Mouse (Mus musculus) ES-E14 (cell line): ENCODE results near the gene Ppp1r10. TPM values are rescaled to one million over a fixed set of nuclear protein-coding genes. Genes with fewer than 3 reads are reported as not detected.
A peak's percentile ranks its signal among the peaks of the same experiment; 100 is the strongest.

Experiments
- DNase-seq: peaks from one replicate; pipeline ENCODE4 v3.0.0-alpha.2; 2013; ENCODE audit warnings: low read depth, low spot score
- H3K27ac ChIP-seq: 2 replicates; pipeline ENCODE4 v1.5.1; 2012; ENCODE audit warnings: low read depth, mild to moderate bottlenecking, low read length, moderate library complexity, mixed read lengths; ENCODE audit not compliant: poor library complexity, insufficient read depth, severe bottlenecking
- H3K36me3 ChIP-seq: 2 replicates; pipeline ENCODE4 v1.6.1; 2012; ENCODE audit warnings: mild to moderate bottlenecking, low read length, moderate library complexity, mixed read lengths; ENCODE audit not compliant: control insufficient read depth, poor library complexity, insufficient read depth, severe bottlenecking
- H3K4me1 ChIP-seq, 2 experiments: fragments of 150-350 bp in 1 of 2; sonication (generic) in 1 of 2; 2 replicates each; pipeline ENCODE4 v1.6.1; 2012; ENCODE audit warnings: low read length in 2 of 2, mild to moderate bottlenecking in 1 of 2, mixed read lengths in 1 of 2; ENCODE audit not compliant: control insufficient read depth in 2 of 2, insufficient read depth in 2 of 2, poor library complexity in 1 of 2
- H3K4me3 ChIP-seq, 2 experiments: fragments of 150-350 bp in 1 of 2; sonication (generic) in 1 of 2; 2 replicates each; pipeline ENCODE4 v1.5.1; 2012; ENCODE audit warnings: low read length in 2 of 2, low read depth in 1 of 2, mild to moderate bottlenecking in 1 of 2, mixed read lengths in 1 of 2; ENCODE audit not compliant: insufficient read depth in 1 of 2, poor library complexity in 1 of 2, severe bottlenecking in 1 of 2
- H3K9ac ChIP-seq: 2 replicates; pipeline ENCODE4 v1.6.1; 2012; ENCODE audit warnings: low read depth, mild to moderate bottlenecking, low read length, mixed read lengths; ENCODE audit not compliant: poor library complexity, insufficient read depth, severe bottlenecking
- H3K9me3 ChIP-seq: fragments of 150-350 bp; sonication (generic); 2 replicates; pipeline ENCODE4 v1.6.1; 2012; ENCODE audit warnings: low read depth, mild to moderate bottlenecking, low read length; ENCODE audit not compliant: control insufficient read depth, insufficient read depth
- CHD2 ChIP-seq: IDR thresholded peaks from 2 replicates; pipeline ENCODE4 v1.6.1; 2014; ENCODE audit warnings: mild to moderate bottlenecking, low read depth, low read length, inconsistent platforms
- HCFC1 ChIP-seq: IDR thresholded peaks from 2 replicates; pipeline ENCODE4 v1.6.1; 2012; ENCODE audit warnings: low read length, inconsistent platforms, borderline replicate concordance; ENCODE audit not compliant: insufficient read depth
- MAFK ChIP-seq: IDR thresholded peaks from 2 replicates; pipeline ENCODE4 v1.6.1; 2014; ENCODE audit warnings: mild to moderate bottlenecking, low read depth, low read length, inconsistent platforms; ENCODE audit not compliant: insufficient read depth
- ZC3H11A ChIP-seq: IDR thresholded peaks from 2 replicates; pipeline ENCODE4 v1.6.1; 2012; ENCODE audit warnings: low read depth, mild to moderate bottlenecking, inconsistent platforms, low read length, borderline replicate concordance
- ZNF384 ChIP-seq: IDR thresholded peaks from 2 replicates; pipeline ENCODE4 v1.6.1; 2012; ENCODE audit warnings: low read depth, low read length, inconsistent platforms
- in situ Hi-C, 2 experiments: fragments of 600-800 bp; cut with MboI; formaldehyde crosslinking; loops; one replicate each; pipeline ENCODE4 v1.15.1; 2025; ENCODE audit warnings: low sequenced_read_pairs in 2 of 2, inconsistent platforms in 1 of 2; ENCODE audit not compliant: unreplicated experiment in 2 of 2
- total RNA-seq: library from RNA; depleted of rRNA; stranded (reverse); fragments of 300-350 nt; gene quantifications from 2 replicates; pipeline ENCODE4 v1.2.3, GENCODE M21; 2012

Ppp1r10 gene
- total RNA-seq, 1 experiment = 64.8 TPM

DNA sequence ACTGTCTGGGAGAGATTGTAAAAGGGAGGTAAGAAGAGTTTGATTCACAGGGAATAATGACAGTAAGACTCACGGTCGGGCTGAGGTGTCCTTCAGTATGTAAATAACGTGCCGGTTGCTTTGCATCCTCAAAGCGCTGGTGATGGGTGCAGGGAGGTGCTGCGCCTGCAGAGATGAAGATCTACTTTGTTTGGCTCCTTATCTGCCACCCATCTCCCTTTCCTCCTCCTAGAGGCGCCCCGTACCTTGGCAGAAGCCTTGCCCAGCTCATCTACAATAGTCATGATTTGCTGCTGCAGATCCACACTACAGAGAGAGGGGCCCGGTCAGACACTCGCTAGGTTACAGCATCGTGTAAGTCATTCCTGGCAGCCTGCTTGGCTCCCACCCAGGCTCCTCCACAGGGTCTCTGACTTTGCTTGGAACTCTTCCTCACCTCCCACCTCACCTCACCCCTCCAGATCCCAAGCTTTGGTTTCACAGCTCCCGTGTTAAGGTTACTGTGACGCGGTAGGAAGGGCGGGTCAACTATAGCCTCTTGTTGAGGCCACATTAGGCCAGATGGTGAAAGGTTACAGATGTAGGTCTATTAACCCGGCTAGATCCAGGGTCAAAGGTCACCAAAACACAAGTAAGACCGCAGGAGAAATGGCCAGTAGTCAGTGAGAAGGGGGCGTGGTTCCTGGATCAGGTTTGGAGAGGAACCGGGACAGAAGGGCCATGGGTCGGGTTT, 6.9 kb upstream of the Ppp1r10 start:
- in situ Hi-C loops = no loop called here
- DNase-seq = peak; percentile 54
- Histone ChIP-seq H3K27ac (peak overlapping the region; percentile 58; the same call in 1 of the 2 replicates), H3K4me3 (peak overlapping the region; percentile 70 to 87), H3K36me3 (peaks cover 22% of the 10 kb centered on the region), H3K9me3 (no peaks in the 10 kb centered on the region), H3K9ac (peak overlapping the region; percentile 72), H3K4me1 (peaks cover 0 to 9% of the 10 kb centered on the region in 2 experiments; a peak in 1 of 4 replicates)
- TF ChIP-seq ZC3H11A (no peak), MAFK (no peak), CHD2 (peak; percentile 24; the same call in 1 of the 2 replicates), ZNF384 (no peak), HCFC1 (no peak)

DNA sequence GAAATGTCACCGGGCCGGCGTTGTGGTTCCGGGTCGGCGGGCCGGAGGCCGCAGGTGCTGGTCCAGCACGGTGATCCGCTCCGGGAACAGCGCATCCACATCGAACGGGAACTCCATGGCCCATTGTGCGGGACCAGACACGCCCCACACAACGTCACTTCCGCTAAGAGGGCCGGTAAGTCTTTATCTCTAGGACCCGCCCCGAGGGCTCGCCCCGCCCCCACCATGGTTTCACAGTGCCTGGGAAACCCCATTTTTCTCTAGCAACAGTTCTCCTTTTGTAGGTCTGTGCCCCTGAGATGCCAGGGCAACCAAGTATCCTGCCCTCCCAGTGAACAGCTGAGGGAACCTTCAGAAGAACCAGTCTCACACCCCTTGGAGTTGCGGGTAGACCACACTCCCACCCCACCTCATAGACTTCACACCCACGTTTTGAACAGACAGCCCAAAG, 6.3 kb upstream of the Ppp1r10 start, which contains the start of gene Atat1:
Gene Atat1 (minus strand): TSS at position 157 of the 451 bp plus-strand sequence.
- Histone ChIP-seq H3K36me3 (peaks cover 25% of the 10 kb centered on the region), H3K27ac (peak within 1 kb of the TSS; percentile 58; the same call in 1 of the 2 replicates)
- in situ Hi-C loops = no loop called here

DNA sequence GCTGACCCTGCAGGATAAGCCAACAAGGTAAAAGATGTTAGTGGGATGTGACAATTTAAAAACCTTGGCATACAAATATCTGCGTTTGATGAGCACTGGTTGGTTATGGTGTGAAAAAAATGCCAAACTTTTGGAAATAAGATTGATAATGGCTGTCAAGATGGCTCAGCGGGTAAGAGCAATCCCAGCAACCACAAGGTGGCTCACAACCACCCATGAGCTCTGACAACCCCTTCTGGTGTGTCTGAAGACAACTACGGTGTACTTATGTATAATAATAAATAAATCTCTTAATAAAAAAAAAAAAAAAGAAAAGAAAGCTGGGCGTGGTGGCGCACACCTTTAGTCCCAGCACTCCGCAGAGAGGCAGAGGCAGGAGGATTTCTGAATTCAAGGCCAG, 1.3 kb upstream of the Ppp1r10 start:
- Histone ChIP-seq H3K9me3 (no peaks in the 10 kb centered on the region), H3K4me3 (peak overlapping the region; percentile 78 to 93; a peak in 3 of 4 replicates), H3K27ac (no peak overlapping the region), H3K9ac (peak overlapping the region; percentile 92; the same call in 1 of the 2 replicates), H3K4me1 (peaks cover 0 to 10% of the 10 kb centered on the region in 2 experiments; a peak in 2 of 4 replicates), H3K36me3 (peaks cover 39% of the 10 kb centered on the region)
- no peak for DNase-seq
- in situ Hi-C loops = no loop called here
- no peak for TF ChIP-seq MAFK
- TF ChIP-seq HCFC1 = no peak
- no peak for TF ChIP-seq CHD2
- TF ChIP-seq ZC3H11A = no peak

More for the DNA sequence above, 6.3 kb upstream of the Ppp1r10 start, which contains the start of gene Atat1:
- H3K9ac ChIP-seq = peak within 1 kb of the TSS; percentile 72
- peak; percentile 95 for DNase-seq
- TF ChIP-seq MAFK = no peak
- H3K4me3 ChIP-seq = peak within 1 kb of the TSS; percentile 70 to 87
- peaks cover 0 to 11% of the 10 kb centered on the region in 2 experiments; a peak in 1 of 4 replicates for H3K4me1 ChIP-seq
- no peaks in the 10 kb centered on the region for H3K9me3 ChIP-seq

DNA sequence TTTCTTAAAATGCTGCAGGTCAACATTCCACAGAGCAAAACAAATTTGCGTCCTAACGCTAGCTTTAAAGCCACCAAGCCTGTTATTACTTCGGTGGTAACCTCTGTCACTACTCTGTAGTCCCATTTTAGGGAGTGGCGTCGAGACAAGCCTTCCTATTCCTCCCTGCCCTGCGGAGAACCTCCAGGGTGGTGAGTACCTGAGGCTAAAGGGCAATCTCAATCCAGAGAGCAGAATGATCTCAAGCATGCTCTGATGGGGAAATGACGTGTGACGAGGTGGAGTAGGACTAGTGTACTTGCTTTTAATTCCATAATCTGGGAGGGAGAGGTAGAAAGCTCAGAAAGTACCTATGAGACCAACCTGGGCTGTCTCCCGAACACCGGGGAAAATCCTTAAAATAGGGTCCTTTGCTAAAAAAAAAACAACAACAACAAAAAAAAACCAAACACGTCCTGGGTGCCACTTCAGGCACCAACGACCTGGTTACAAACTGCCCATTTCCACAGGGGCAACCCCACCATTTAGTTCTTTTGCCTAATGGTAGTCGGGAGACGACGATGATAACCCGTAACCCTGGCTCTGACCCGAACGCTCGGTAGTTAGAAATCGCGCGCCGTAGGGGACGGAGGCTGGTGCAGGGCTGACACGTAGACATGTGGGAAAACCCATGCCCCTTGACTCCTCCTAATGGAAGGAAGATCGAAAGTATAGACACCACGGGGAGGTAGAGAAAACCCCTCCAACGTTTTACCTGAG, 517 bp upstream of the Ppp1r10 start:
- Histone ChIP-seq H3K36me3 (peaks cover 37% of the 10 kb centered on the region), H3K4me1 (peaks cover 0 to 10% of the 10 kb centered on the region in 2 experiments; a peak in 2 of 4 replicates), H3K4me3 (peak overlapping the region; percentile 78 to 93), H3K27ac (peak overlapping the region; percentile 98), H3K9me3 (no peaks in the 10 kb centered on the region), H3K9ac (peak overlapping the region; percentile 92)
- DNase-seq = no peak
- in situ Hi-C loops = no loop called here
- no peak for TF ChIP-seq ZNF384
- TF ChIP-seq HCFC1 = no peak
- TF ChIP-seq MAFK = no peak
- TF ChIP-seq CHD2 = no peak
- no peak for TF ChIP-seq ZC3H11A
